Mouse (Mus musculus) myocyte (in vitro differentiated cells): Measurements from ENCODE around the gene Il20rb.

Source experiments
- CEBPB ChIP-seq: IDR thresholded peaks from 2 replicates; pipeline ENCODE4 v1.6.1; 2011; ENCODE audit warnings: mild to moderate bottlenecking, moderate library complexity; ENCODE audit not compliant: poor library complexity, insufficient read depth, severe bottlenecking
- E2F4 ChIP-seq: IDR thresholded peaks from one replicate; pipeline ENCODE4 v1.6.1; 2011; ENCODE audit warnings: mild to moderate bottlenecking, control low read depth, moderate library complexity; ENCODE audit not compliant: insufficient read depth
- MAX ChIP-seq: IDR thresholded peaks from one replicate; pipeline ENCODE4 v1.6.1; 2011; ENCODE audit warnings: low read depth, mild to moderate bottlenecking, control low read depth
- MYOD1 ChIP-seq, 3 experiments: IDR thresholded peaks; one replicate each; pipeline ENCODE4 v1.6.1; 2011; ENCODE audit warnings: control low read depth in 2 of 3, low read depth in 2 of 3, mild to moderate bottlenecking in 2 of 3, moderate library complexity in 1 of 3; ENCODE audit not compliant: insufficient read length in 2 of 3, control insufficient read depth in 1 of 3
- MYOG ChIP-seq, 3 experiments: IDR thresholded peaks; one replicate each; pipeline ENCODE4 v1.6.1; 2011; ENCODE audit warnings: control low read depth in 2 of 3, low read depth in 2 of 3, mild to moderate bottlenecking in 2 of 3; ENCODE audit not compliant: insufficient read length in 2 of 3, control insufficient read depth in 1 of 3, insufficient read depth in 1 of 3
- POLR2A ChIP-seq: IDR thresholded peaks from one replicate; pipeline ENCODE4 v1.6.1; 2011; ENCODE audit warnings: low read depth, mild to moderate bottlenecking, control low read depth, moderate library complexity; ENCODE audit not compliant: insufficient read length
- POLR2AphosphoS2 ChIP-seq: IDR thresholded peaks from one replicate; pipeline ENCODE4 v1.6.1; 2011; ENCODE audit warnings: low read depth, control low read depth; ENCODE audit not compliant: insufficient read length
- REST ChIP-seq: IDR thresholded peaks from one replicate; pipeline ENCODE4 v1.6.1; 2011; ENCODE audit warnings: mild to moderate bottlenecking, control low read depth, moderate library complexity; ENCODE audit not compliant: insufficient read depth, insufficient read length
- SRF ChIP-seq: IDR thresholded peaks from one replicate; pipeline ENCODE4 v1.6.1; 2011; ENCODE audit warnings: low read depth; ENCODE audit not compliant: control insufficient read depth, insufficient read length
- TCF12 ChIP-seq: IDR thresholded peaks from one replicate; pipeline ENCODE4 v1.6.1; 2011; ENCODE audit warnings: mild to moderate bottlenecking, control low read depth; ENCODE audit not compliant: poor library complexity, insufficient read depth, severe bottlenecking
- TCF3 ChIP-seq: IDR thresholded peaks from one replicate; pipeline ENCODE4 v1.6.1; 2011; ENCODE audit warnings: low read depth, control low read depth; ENCODE audit not compliant: insufficient read length
- USF1 ChIP-seq: IDR thresholded peaks from one replicate; pipeline ENCODE4 v1.6.1; 2011; ENCODE audit warnings: low read depth, mild to moderate bottlenecking, control low read depth, moderate library complexity

GRCm38 (mm10) chr9:100472931-100473330 is 13.7 kb downstream of the Il20rb start:
- TF ChIP-seq POLR2A = no peak
- TF ChIP-seq USF1 = no peak
- TF ChIP-seq E2F4 = no peak
- TF ChIP-seq TCF12 = no peak
- no peak for TF ChIP-seq MAX
- no peak for TF ChIP-seq TCF3
- TF ChIP-seq SRF = no peak
- no peak for TF ChIP-seq CEBPB
- no peak for TF ChIP-seq MYOD1 (IDR thresholded peaks at IDR 0.05; ENCODE audit: control insufficient read depth in 1 of 3, insufficient read length in 2 of 3, low read depth in 2 of 3)
- no peak for TF ChIP-seq MYOG (IDR thresholded peaks at IDR 0.05; ENCODE audit: control insufficient read depth in 1 of 3, insufficient read depth in 1 of 3, insufficient read length in 2 of 3, low read depth in 2 of 3)
- no peak for TF ChIP-seq POLR2AphosphoS2
- TF ChIP-seq REST = no peak
